Mouse (Mus musculus) neutrophil, adult 5-6 weeks (primary cell): Measurements from ENCODE around the gene Mup1. TPM values are rescaled to one million over a fixed set of nuclear protein-coding genes. Genes with fewer than 3 reads are reported as not detected.
"Not testable (repeated sequence)": the region's sequence is repeated elsewhere in the genome, so short reads cannot be mapped to it uniquely, and the experiment has no call there.

ENCODE experiments used
- ATAC-seq: fragments of 151-379, 151-347 bp; 2 replicates; pipeline ENCODE4 v1.8.0; 2017; ENCODE audit warnings: mild to moderate bottlenecking, moderate TSS enrichment; ENCODE audit not compliant: insufficient number of reproducible peaks, poor library complexity, low FRiP score, severe bottlenecking; ENCODE audit errors: extremely low read depth
- total RNA-seq: library from RNA; stranded (forward); fragments of 200-1000 nt; gene quantifications from 2 replicates; pipeline ENCODE4 v1.2.3, GENCODE M21; 2017

Gene Mup1
- not detected in 2 replicates for total RNA-seq

GRCm38 (mm10) chr4:60501860-60502259 is at the start of gene Mup1:
Gene Mup1 (minus strand): TSS chr4:60501960.
- not testable (repeated sequence) for ATAC-seq

Other genes with a start within 250 kb of the Mup1 start
- not detected in 2 replicates for gene Mup9, start 80.0 kb downstream of the Mup1 start, total RNA-seq
- not detected in 2 replicates for gene Mup10, start 80.2 kb upstream of the Mup1 start, total RNA-seq
- gene Mup11, start 160.5 kb upstream of the Mup1 start, total RNA-seq = not detected in 2 replicates
- gene Mup12, start 239.4 kb upstream of the Mup1 start, total RNA-seq = not detected in 2 replicates